Mouse (Mus musculus) liver, adult 2 months (tissue): ENCODE measurements around the gene C530025M09Rik. TPM values are rescaled to one million over a fixed set of nuclear protein-coding genes. Genes with fewer than 3 reads are reported as not detected.

Source experiments
- DNase-seq: peaks from one replicate; pipeline ENCODE4 v3.0.0-alpha.2; 2011; ENCODE audit warnings: low read depth, low spot score; ENCODE audit errors: extremely low read depth
- H3K27ac ChIP-seq: fragments of 200-500 bp; replicated peaks from 2 replicates; pipeline ENCODE4 v1.5.1; 2012; ENCODE audit warnings: low read depth, mild to moderate bottlenecking, control low read depth, inconsistent platforms, low read length; ENCODE audit not compliant: insufficient read depth
- H3K27me3 ChIP-seq: fragments of 200-500 bp; 2 replicates; pipeline ENCODE4 v1.6.1; 2012; ENCODE audit warnings: mild to moderate bottlenecking, moderate library complexity, low read length, inconsistent platforms; ENCODE audit not compliant: control insufficient read depth, insufficient read depth
- H3K36me3 ChIP-seq: fragments of 200-500 bp; 2 replicates; pipeline ENCODE4 v1.6.1; 2012; ENCODE audit warnings: low read length, inconsistent platforms; ENCODE audit not compliant: control insufficient read depth, insufficient read depth
- H3K4me1 ChIP-seq: fragments of 200-500 bp; 2 replicates; pipeline ENCODE4 v1.6.1; 2011; ENCODE audit warnings: low read length; ENCODE audit not compliant: control insufficient read depth, insufficient read depth
- H3K4me3 ChIP-seq: fragments of 200-500 bp; 2 replicates; pipeline ENCODE4 v1.5.1; 2011; ENCODE audit warnings: low read depth, mild to moderate bottlenecking, control low read depth, low read length, moderate library complexity; ENCODE audit not compliant: insufficient read depth
- H3K79me2 ChIP-seq: fragments of 200-500 bp; 2 replicates; pipeline ENCODE4 v1.6.1; 2012; ENCODE audit warnings: inconsistent platforms, mild to moderate bottlenecking, low read length, moderate library complexity; ENCODE audit not compliant: control insufficient read depth, insufficient read depth
- H3K9ac ChIP-seq: fragments of 200-500 bp; 2 replicates; pipeline ENCODE4 v1.6.1; 2012; ENCODE audit warnings: low read depth, mild to moderate bottlenecking, control low read depth, inconsistent platforms, low read length
- CTCF ChIP-seq: fragments of 200-500 bp; IDR thresholded peaks from 2 replicates; pipeline ENCODE4 v1.5.1; 2011; ENCODE audit warnings: low read depth, low read length, control low read depth
- POLR2A ChIP-seq: fragments of 200-500 bp; IDR thresholded peaks from 2 replicates; pipeline ENCODE4 v1.6.1; 2011; ENCODE audit warnings: low read length, control low read depth; ENCODE audit not compliant: insufficient read depth; ENCODE audit errors: extremely low read depth
- WGBS: fragments of 180-500 bp; shearing (Covaris S2); methylation state at CpG from one replicate; pipeline ENCODE4 v1.1.7; 2018; 5-methylcytosine and 5-hydroxymethylcytosine counted together
- polyA plus RNA-seq: library from polyadenylated mRNA; depleted of rRNA; stranded (reverse); fragments of >200 nt; gene quantifications from 2 replicates; pipeline ENCODE4 v1.2.3, GENCODE M21; 2012; rRNA removed
- total RNA-seq: library from RNA; depleted of rRNA; stranded (reverse); fragments of >200 nt; gene quantifications from 2 replicates; pipeline ENCODE4 v1.2.3, GENCODE M21; 2014; rRNA removed

The C530025M09Rik gene
- total and polyA plus RNA-seq, 2 experiments = not detected

GRCm38 (mm10) chr2:149818395-149818794 is 12.6 kb downstream of the C530025M09Rik start:
- H3K27me3 ChIP-seq = no peaks in the 10 kb centered on the region
- no peak overlapping the region for H3K4me3 ChIP-seq
- no peaks in the 10 kb centered on the region for H3K79me2 ChIP-seq
- H3K4me1 ChIP-seq = no peaks in the 10 kb centered on the region
- no peak for DNase-seq
- H3K9ac ChIP-seq = no peak overlapping the region
- TF ChIP-seq POLR2A (no peak), CTCF (no peak)
- no peak overlapping the region for H3K27ac ChIP-seq
- no peaks in the 10 kb centered on the region for H3K36me3 ChIP-seq
- 67% methylated on average over 3 of the region's 3 CpGs for WGBS

- no peak overlapping the region for H3K9ac ChIP-seq
- no peaks in the 10 kb centered on the region for H3K36me3 ChIP-seq
- no peaks in the 10 kb centered on the region for H3K4me1 ChIP-seq
- H3K79me2 ChIP-seq = no peaks in the 10 kb centered on the region
- DNase-seq = no peak
- TF ChIP-seq CTCF (no peak), POLR2A (no peak)
- no peak overlapping the region for H3K4me3 ChIP-seq
- no peak overlapping the region for H3K27ac ChIP-seq
- 79% methylated on average over 2 of the region's 2 CpGs for WGBS
- no peaks in the 10 kb centered on the region for H3K27me3 ChIP-seq
These were observed 18.1 kb downstream of the C530025M09Rik start for GRCm38 (mm10) chr2:149812899-149813298.

- no peak for DNase-seq
These were observed 25.8 kb downstream of the C530025M09Rik start for GRCm38 (mm10) chr2:149805256-149805655.

GRCm38 (mm10) chr2:149804599-149805140 is 26.3 kb downstream of the C530025M09Rik start:
- WGBS = 77% methylated on average over 3 of the region's 3 CpGs
- no peaks in the 10 kb centered on the region for H3K4me1 ChIP-seq
- H3K36me3 ChIP-seq = no peaks in the 10 kb centered on the region
- H3K9ac ChIP-seq = no peak overlapping the region
- no peak for DNase-seq
- no peak overlapping the region for H3K4me3 ChIP-seq
- H3K79me2 ChIP-seq = no peaks in the 10 kb centered on the region
- TF ChIP-seq POLR2A (no peak), CTCF (no peak)
- no peak overlapping the region for H3K27ac ChIP-seq
- no peaks in the 10 kb centered on the region for H3K27me3 ChIP-seq

More at GRCm38 (mm10) chr2:149805256-149805655, 25.8 kb downstream of the C530025M09Rik start:
- Histone ChIP-seq H3K79me2 (no peaks in the 10 kb centered on the region), H3K27me3 (no peaks in the 10 kb centered on the region), H3K4me3 (no peak overlapping the region), H3K9ac (no peak overlapping the region), H3K27ac (no peak overlapping the region), H3K36me3 (no peaks in the 10 kb centered on the region), H3K4me1 (no peaks in the 10 kb centered on the region)
- 81% methylated on average over 2 of the region's 2 CpGs for WGBS
- TF ChIP-seq POLR2A (no peak), CTCF (no peak)

- DNase-seq = no peak
- no peaks in the 10 kb centered on the region for H3K27me3 ChIP-seq
- H3K4me3 ChIP-seq = no peak overlapping the region
- H3K4me1 ChIP-seq = no peaks in the 10 kb centered on the region
- no peaks in the 10 kb centered on the region for H3K79me2 ChIP-seq
- no peaks in the 10 kb centered on the region for H3K36me3 ChIP-seq
- TF ChIP-seq CTCF (no peak), POLR2A (no peak)
- no peak overlapping the region for H3K9ac ChIP-seq
- WGBS = 28% methylated on average over 3 of the region's 3 CpGs
- H3K27ac ChIP-seq = no peak overlapping the region
These were observed 32.4 kb downstream of the C530025M09Rik start for GRCm38 (mm10) chr2:149798613-149799012.

Other genes with a start within 250 kb of the C530025M09Rik start
- gene Syndig1, start 2.0 kb downstream of the C530025M09Rik start, total RNA-seq = not detected in 2 replicates
- not detected in 2 replicates for gene Syndig1, start 2.0 kb downstream of the C530025M09Rik start, polyA plus RNA-seq